Mouse (Mus musculus): ENCODE measurements around the gene Hoxb3.

Hoxb3 gene

GRCm38 (mm10) chr11:96340698-96341365, 17.7 kb downstream of the Hoxb3 start:
- no peak for DNase-seq (ENCODE audit: low spot score)

GRCm38 (mm10) chr11:96341701-96342575, 18.8 kb downstream of the Hoxb3 start:
- DNase-seq (ENCODE audit: low spot score): no peak

- no peak for DNase-seq (ENCODE audit: low spot score)
These were observed 19.4 kb downstream of the Hoxb3 start for GRCm38 (mm10) chr11:96342576-96342930.

GRCm38 (mm10) chr11:96343206-96343745, 20.1 kb downstream of the Hoxb3 start:
- no peak for DNase-seq (ENCODE audit: low spot score)

- DNase-seq (ENCODE audit: low spot score): no peak
These were observed 21.1 kb downstream of the Hoxb3 start for GRCm38 (mm10) chr11:96344061-96344877.

GRCm38 (mm10) chr11:96344878-96345159, 21.7 kb downstream of the Hoxb3 start:
- DNase-seq (ENCODE audit: low spot score): no peak

GRCm38 (mm10) chr11:96345220-96345892, 22.2 kb downstream of the Hoxb3 start:
- DNase-seq (ENCODE audit: low spot score): no peak

GRCm38 (mm10) chr11:96345893-96346806, 23.0 kb downstream of the Hoxb3 start:
- no peak for DNase-seq (ENCODE audit: low spot score)

GRCm38 (mm10) chr11:96346916-96347520, 23.9 kb downstream of the Hoxb3 start:
- DNase-seq (ENCODE audit: low spot score): no peak

- DNase-seq (ENCODE audit: low spot score): no peak
These were observed 24.6 kb downstream of the Hoxb3 start for GRCm38 (mm10) chr11:96347717-96348116.

- no peak for DNase-seq (ENCODE audit: low spot score)
These were observed 25.2 kb downstream of the Hoxb3 start for GRCm38 (mm10) chr11:96348141-96348928.

- no peak for DNase-seq (ENCODE audit: low spot score)
These were observed 25.9 kb downstream of the Hoxb3 start for GRCm38 (mm10) chr11:96348988-96349387.

- no peak for DNase-seq (ENCODE audit: low spot score)
These were observed 26.6 kb downstream of the Hoxb3 start for GRCm38 (mm10) chr11:96349491-96350340.

GRCm38 (mm10) chr11:96350341-96350624, 27.2 kb downstream of the Hoxb3 start, which contains the start of gene Hoxb2:
Gene Hoxb2, plus strand, starts transcription at chr11:96350525.
- no peak for DNase-seq (ENCODE audit: low spot score)

- DNase-seq (ENCODE audit: low spot score): no peak
These were observed 27.7 kb downstream of the Hoxb3 start for GRCm38 (mm10) chr11:96350791-96351190.

GRCm38 (mm10) chr11:96351312-96351711, 28.2 kb downstream of the Hoxb3 start:
- DNase-seq (ENCODE audit: low spot score): no peak

GRCm38 (mm10) chr11:96351831-96352230, 28.7 kb downstream of the Hoxb3 start:
- DNase-seq (ENCODE audit: low spot score): no peak

- no peak for DNase-seq (ENCODE audit: low spot score)
These were observed 29.8 kb downstream of the Hoxb3 start for GRCm38 (mm10) chr11:96352691-96353521.
